Mouse (Mus musculus) layer of hippocampus, adult 18-20 months (tissue): ENCODE results near the gene Anxa8. TPM values are rescaled to one million over a fixed set of nuclear protein-coding genes. Genes with fewer than 3 reads are reported as not detected.

Experiments used
- DNase-seq, 2 experiments: peaks; one replicate each; pipeline ENCODE4 v3.0.0; 2022; ENCODE audit warnings: low spot score in 2 of 2
- long read RNA-seq: library from polyadenylated mRNA; stranded (forward); transcript quantifications from one replicate; pipeline ENCODE4 v2.0.0, GENCODE M21; 2021
- total RNA-seq, 2 experiments: library from RNA; stranded (reverse); gene quantifications; 2 replicates each; pipeline ENCODE4 v1.2.3; 2021

Anxa8 gene
- total RNA-seq: under 1 TPM; 0.45 to 0.63 TPM
- long read RNA-seq: 0 reads

- DNase-seq: no peak
Observed at GRCm38 (mm10) chr14:34085731-34086130, at the start of gene Anxa8. Gene Anxa8, plus strand, starts transcription at chr14:34085981.

- DNase-seq: no peak
Observed at GRCm38 (mm10) chr14:34041241-34041640, 44.5 kb upstream of the Anxa8 start.

- no peak for DNase-seq
Observed at GRCm38 (mm10) chr14:34043341-34043740, 42.4 kb upstream of the Anxa8 start.

- peak in 1 of 2 experiments; percentile 9 for DNase-seq
Observed at GRCm38 (mm10) chr14:34050101-34050779, 35.5 kb upstream of the Anxa8 start.

GRCm38 (mm10) chr14:34052516-34052915 is 33.3 kb upstream of the Anxa8 start, which contains the start of gene Antxrl:
Gene Antxrl, plus strand, starts transcription at chr14:34052707.
- no peak for DNase-seq

- no peak for DNase-seq
Observed at GRCm38 (mm10) chr14:34071665-34072064, 14.1 kb upstream of the Anxa8 start.

- no peak for DNase-seq
Observed at GRCm38 (mm10) chr14:34075346-34075745, 10.4 kb upstream of the Anxa8 start.

- no peak for DNase-seq
Observed at GRCm38 (mm10) chr14:34077222-34077621, 8.6 kb upstream of the Anxa8 start.

- DNase-seq: no peak
Observed at GRCm38 (mm10) chr14:34078293-34078692, 7.5 kb upstream of the Anxa8 start.

GRCm38 (mm10) chr14:34080321-34080997 is 5.3 kb upstream of the Anxa8 start:
- DNase-seq: peak; percentile 42 to 72

GRCm38 (mm10) chr14:34086806-34087205 is 1.0 kb downstream of the Anxa8 start:
- no peak for DNase-seq

- DNase-seq: no peak
Observed at GRCm38 (mm10) chr14:34087856-34088398, 2.1 kb downstream of the Anxa8 start.

- DNase-seq: no peak
Observed at GRCm38 (mm10) chr14:34089796-34090195, 4.0 kb downstream of the Anxa8 start.

GRCm38 (mm10) chr14:34091475-34091874 is 5.7 kb downstream of the Anxa8 start:
- no peak for DNase-seq

- no peak for DNase-seq
Observed at GRCm38 (mm10) chr14:34092856-34093255, 7.1 kb downstream of the Anxa8 start.

- no peak for DNase-seq
Observed at GRCm38 (mm10) chr14:34096161-34096560, 10.4 kb downstream of the Anxa8 start.

- DNase-seq: no peak
Observed at GRCm38 (mm10) chr14:34102601-34103000, 16.8 kb downstream of the Anxa8 start, which contains the start of gene A630023A22Rik. Gene A630023A22Rik, minus strand, starts transcription at chr14:34102754.

GRCm38 (mm10) chr14:34103855-34104254 is 18.1 kb downstream of the Anxa8 start:
- no peak for DNase-seq

GRCm38 (mm10) chr14:34104892-34105291 is 19.1 kb downstream of the Anxa8 start:
- DNase-seq: peak; percentile 4 to 62

- no peak for DNase-seq
Observed at GRCm38 (mm10) chr14:34106389-34107062, 20.7 kb downstream of the Anxa8 start.

GRCm38 (mm10) chr14:34107594-34107993 is 21.8 kb downstream of the Anxa8 start:
- DNase-seq: no peak

- no peak for DNase-seq
Observed at GRCm38 (mm10) chr14:34114311-34114710, 28.5 kb downstream of the Anxa8 start.
